Mouse (Mus musculus) brain, embryonic 14.5 days (tissue): Measurements from ENCODE around the gene Mpzl3.

Source experiments
- CTCF ChIP-seq: fragments of 200-500 bp; IDR thresholded peaks from 2 replicates; pipeline ENCODE4 v1.5.1; 2012; ENCODE audit warnings: inconsistent platforms, mild to moderate bottlenecking, moderate library complexity, borderline replicate concordance; ENCODE audit not compliant: insufficient read depth, insufficient read length; ENCODE audit errors: extremely low read depth
- POLR2A ChIP-seq: fragments of 200-500 bp; IDR thresholded peaks from 2 replicates; pipeline ENCODE4 v1.6.1; 2012; ENCODE audit warnings: mild to moderate bottlenecking, inconsistent platforms, borderline replicate concordance; ENCODE audit not compliant: poor library complexity, insufficient read depth, insufficient read length, severe bottlenecking; ENCODE audit errors: extremely low read depth

- TF ChIP-seq POLR2A (no peak), CTCF (no peak)
Observed at GRCm38 (mm10) chr9:45042947-45043346, 12.0 kb upstream of the Mpzl3 start.
